Mouse (Mus musculus): Measurements from ENCODE around the gene Ap3d1.

The Ap3d1 gene

GRCm38 (mm10) chr10:80679556-80680259 lies 62.4 kb downstream of the Ap3d1 start:
- DNase-seq: peak; percentile 33

- no peak for DNase-seq
Measured at GRCm38 (mm10) chr10:80678601-80679377, 63.3 kb downstream of the Ap3d1 start.

- peak; percentile 85 for DNase-seq
Measured at GRCm38 (mm10) chr10:80677942-80678436, 64.1 kb downstream of the Ap3d1 start, which contains the start of gene Mknk2. Mknk2 (minus strand) TSS chr10:80678112.

- DNase-seq: peak; percentile 33
Measured at GRCm38 (mm10) chr10:80677128-80677875, 64.8 kb downstream of the Ap3d1 start.

- peak; percentile 100 for DNase-seq
Measured at GRCm38 (mm10) chr10:80676198-80676928, 65.7 kb downstream of the Ap3d1 start.

- peak; percentile 57 for DNase-seq
Measured at GRCm38 (mm10) chr10:80675405-80676197, 66.5 kb downstream of the Ap3d1 start.

GRCm38 (mm10) chr10:80674851-80675404 lies 67.1 kb downstream of the Ap3d1 start:
- DNase-seq: no peak

GRCm38 (mm10) chr10:80674161-80674711 lies 67.8 kb downstream of the Ap3d1 start:
- peak; percentile 52 for DNase-seq

GRCm38 (mm10) chr10:80673690-80674089 lies 68.4 kb downstream of the Ap3d1 start:
- DNase-seq: no peak

GRCm38 (mm10) chr10:80671936-80672690 lies 70.0 kb downstream of the Ap3d1 start:
- DNase-seq: no peak

- no peak for DNase-seq
Measured at GRCm38 (mm10) chr10:80671251-80671650, 70.8 kb downstream of the Ap3d1 start.

- DNase-seq: no peak
Measured at GRCm38 (mm10) chr10:80670531-80670930, 71.5 kb downstream of the Ap3d1 start.

GRCm38 (mm10) chr10:80669737-80670485 lies 72.2 kb downstream of the Ap3d1 start:
- DNase-seq: peak; percentile 78

GRCm38 (mm10) chr10:80669018-80669417 lies 73.0 kb downstream of the Ap3d1 start:
- no peak for DNase-seq

GRCm38 (mm10) chr10:80668614-80669013 lies 73.5 kb downstream of the Ap3d1 start:
- DNase-seq: peak; percentile 68

- DNase-seq: no peak
Measured at GRCm38 (mm10) chr10:80666837-80667412, 75.1 kb downstream of the Ap3d1 start.

GRCm38 (mm10) chr10:80665981-80666733 lies 75.9 kb downstream of the Ap3d1 start:
- DNase-seq: no peak

GRCm38 (mm10) chr10:80665459-80665858 lies 76.6 kb downstream of the Ap3d1 start:
- DNase-seq: peak; percentile 48

Data from cerebellum, adult 11 months (tissue).